Mouse (Mus musculus) macrophage (primary cell): ENCODE data around the gene Grhl3. TPM values are rescaled to one million over a fixed set of nuclear protein-coding genes. Genes with fewer than 3 reads are reported as not detected.

ENCODE experiments used
- H3K27ac ChIP-seq: fragments of 350-480 bp; formaldehyde crosslinking; 2 replicates; pipeline ENCODE4 v1.9.0; 2021
- H3K36me3 ChIP-seq: fragments of 350-480 bp; formaldehyde crosslinking; 2 replicates; pipeline ENCODE4 v1.9.0; 2021; ENCODE audit errors: inconsistent target
- H3K4me3 ChIP-seq: fragments of 350-480 bp; formaldehyde crosslinking; 2 replicates; pipeline ENCODE4 v1.9.0; 2021; ENCODE audit errors: inconsistent target
- H3K79me2 ChIP-seq: fragments of 350-480 bp; formaldehyde crosslinking; 2 replicates; pipeline ENCODE4 v1.9.0; 2021; ENCODE audit errors: inconsistent target
- WGBS: methylation state at CpG from one replicate; pipeline ENCODE4 v1.1.7; 2026; ENCODE audit warnings: inconsistent platforms; ENCODE audit not compliant: missing documents; 5-methylcytosine and 5-hydroxymethylcytosine counted together
- polyA plus RNA-seq: library from polyadenylated mRNA; stranded (reverse); fragments of 250-400 nt; gene quantifications from 3 replicates; pipeline ENCODE4 v1.2.4, GENCODE M21; 2018; ENCODE audit warnings: inconsistent platforms

The Grhl3 gene
- polyA plus RNA-seq, 1 experiment from 2014 or later = not detected

- WGBS = 7% methylated on average over 2 of the region's 2 CpGs
- Histone ChIP-seq H3K4me3 (no peak overlapping the region), H3K79me2 (no peaks in the 10 kb centered on the region), H3K36me3 (no peaks in the 10 kb centered on the region), H3K27ac (no peak overlapping the region)
Observed at GRCm38 (mm10) chr4:135563794-135564193, 9.6 kb downstream of the Grhl3 start.

- no peak overlapping the region for H3K4me3 ChIP-seq
- no peak overlapping the region for H3K27ac ChIP-seq
- 88% methylated on average over 6 of the region's 6 CpGs for WGBS
- no peaks in the 10 kb centered on the region for H3K79me2 ChIP-seq
- H3K36me3 ChIP-seq = no peaks in the 10 kb centered on the region
Observed at GRCm38 (mm10) chr4:135549323-135549722, 24.1 kb downstream of the Grhl3 start.

DNA sequence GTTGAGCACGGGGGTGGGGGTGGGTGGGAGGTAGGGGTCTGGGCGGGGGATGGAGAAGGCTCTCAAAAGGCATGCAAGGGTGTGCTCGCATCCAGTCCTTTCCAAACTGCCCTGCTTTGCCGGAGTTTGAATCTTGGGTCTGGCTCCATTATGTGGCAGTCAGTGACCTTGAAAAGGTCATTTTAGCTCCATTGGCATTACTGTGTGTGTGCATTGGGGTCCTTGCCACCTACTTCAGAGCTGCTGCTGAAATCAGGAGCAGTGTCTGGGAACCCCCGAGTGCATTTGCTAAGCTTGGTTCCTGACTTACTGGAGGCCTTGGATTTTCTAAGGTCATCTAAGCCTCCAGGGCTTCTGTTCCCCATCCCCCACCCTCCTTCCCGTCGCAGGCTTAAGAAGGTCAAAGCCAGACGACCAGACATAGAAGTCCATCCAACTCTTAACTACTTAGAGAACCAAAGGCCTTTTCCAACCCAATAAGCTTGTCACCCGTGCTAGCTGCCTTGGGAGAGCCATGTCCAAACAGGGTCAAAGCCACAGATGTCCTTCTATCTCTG is 24.8 kb downstream of the Grhl3 start:
- 86% methylated on average over 9 of the region's 9 CpGs for WGBS
- H3K27ac ChIP-seq = no peak overlapping the region
- H3K36me3 ChIP-seq = no peaks in the 10 kb centered on the region
- H3K79me2 ChIP-seq = no peaks in the 10 kb centered on the region
- H3K4me3 ChIP-seq = no peak overlapping the region

- no peaks in the 10 kb centered on the region for H3K79me2 ChIP-seq
- 78% methylated on average over 7 of the region's 7 CpGs for whole genome bisulfite sequencing
- no peaks in the 10 kb centered on the region for H3K36me3 ChIP-seq
- no peak overlapping the region for H3K27ac ChIP-seq
- no peak overlapping the region for H3K4me3 ChIP-seq
Observed at GRCm38 (mm10) chr4:135548108-135548507, 25.3 kb downstream of the Grhl3 start.

GRCm38 (mm10) chr4:135547551-135547950 is 25.9 kb downstream of the Grhl3 start:
- Histone ChIP-seq H3K79me2 (no peaks in the 10 kb centered on the region), H3K36me3 (no peaks in the 10 kb centered on the region), H3K27ac (no peak overlapping the region), H3K4me3 (no peak overlapping the region)
- WGBS = 43% methylated on average over 14 of the region's 14 CpGs

GRCm38 (mm10) chr4:135546793-135547192 is 26.6 kb downstream of the Grhl3 start:
- H3K4me3 ChIP-seq = no peak overlapping the region
- no peak overlapping the region for H3K27ac ChIP-seq
- H3K79me2 ChIP-seq = no peaks in the 10 kb centered on the region
- 90% methylated on average over 4 of the region's 4 CpGs for WGBS
- no peaks in the 10 kb centered on the region for H3K36me3 ChIP-seq

DNA sequence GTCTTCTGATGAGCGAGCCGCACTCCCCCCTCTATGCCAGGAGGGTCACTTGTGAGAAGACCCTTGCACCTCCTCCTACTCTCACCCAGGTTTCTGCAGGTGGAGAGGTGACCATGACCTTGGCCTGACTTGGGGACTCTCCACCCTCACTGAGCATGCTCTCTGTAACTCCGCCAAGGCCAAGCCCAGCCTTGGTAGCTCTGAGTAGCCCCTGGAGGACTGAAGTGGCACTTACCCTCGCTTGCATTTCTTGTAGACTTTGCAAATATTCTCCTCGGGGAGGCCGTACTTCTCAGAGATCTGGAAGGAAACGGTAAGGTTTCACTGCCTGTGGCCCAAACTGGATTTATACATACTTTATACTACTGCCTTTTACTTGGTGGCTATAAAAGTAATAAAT is 27.4 kb downstream of the Grhl3 start:
- 98% methylated on average over 7 of the region's 7 CpGs for WGBS
- Histone ChIP-seq H3K36me3 (no peaks in the 10 kb centered on the region), H3K27ac (peak overlapping the region; percentile 38; the same call in 1 of the 2 replicates), H3K4me3 (no peak overlapping the region), H3K79me2 (no peaks in the 10 kb centered on the region)

DNA sequence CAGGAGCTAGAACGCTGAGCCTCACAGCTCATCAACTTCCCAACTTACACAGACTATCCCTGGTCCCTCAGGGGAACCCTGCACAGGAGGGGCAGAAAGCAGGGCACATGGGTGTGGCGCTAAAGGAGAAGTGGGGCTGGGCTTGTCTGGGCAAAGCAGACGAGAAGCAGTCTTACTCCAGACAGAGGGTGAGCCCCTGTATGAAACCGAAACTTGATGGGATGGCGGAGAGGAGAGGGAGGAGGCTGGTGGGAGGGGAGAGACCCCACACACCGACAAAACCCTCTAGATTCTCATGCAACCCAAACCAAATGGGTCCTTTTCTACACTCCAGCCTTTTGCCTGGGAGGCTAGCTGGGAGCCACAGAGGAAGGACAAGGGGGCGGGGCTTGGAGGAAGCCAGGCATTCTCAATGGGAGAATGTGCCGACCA is 28.3 kb downstream of the Grhl3 start:
- Histone ChIP-seq H3K27ac (peak overlapping the region; percentile 38), H3K36me3 (no peaks in the 10 kb centered on the region), H3K79me2 (no peaks in the 10 kb centered on the region), H3K4me3 (peak overlapping the region; percentile 34)
- 3% methylated on average over 8 of the region's 8 CpGs for WGBS

DNA sequence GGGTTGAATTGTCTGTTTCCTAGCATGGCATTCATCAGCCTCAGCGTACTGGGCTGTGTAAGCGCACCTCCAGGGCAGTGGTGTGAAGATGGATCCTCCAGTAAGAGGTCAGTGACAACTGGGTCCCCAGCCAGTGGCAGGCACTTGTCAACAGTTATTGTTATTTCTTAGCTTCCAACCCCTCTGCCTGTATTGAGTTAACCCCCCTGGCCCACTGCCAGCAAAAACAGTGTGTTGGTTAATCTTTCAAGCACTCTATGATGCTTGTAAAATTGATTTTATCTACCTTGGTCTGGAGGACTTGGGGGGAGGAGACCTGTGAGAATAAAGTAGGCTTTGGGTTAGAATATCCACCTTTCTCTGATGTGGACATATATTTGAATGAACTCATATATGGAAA is 29.1 kb downstream of the Grhl3 start:
- H3K36me3 ChIP-seq = no peaks in the 10 kb centered on the region
- no peak overlapping the region for H3K4me3 ChIP-seq
- WGBS = 100% methylated on average over 2 of the region's 2 CpGs
- no peaks in the 10 kb centered on the region for H3K79me2 ChIP-seq
- no peak overlapping the region for H3K27ac ChIP-seq

DNA sequence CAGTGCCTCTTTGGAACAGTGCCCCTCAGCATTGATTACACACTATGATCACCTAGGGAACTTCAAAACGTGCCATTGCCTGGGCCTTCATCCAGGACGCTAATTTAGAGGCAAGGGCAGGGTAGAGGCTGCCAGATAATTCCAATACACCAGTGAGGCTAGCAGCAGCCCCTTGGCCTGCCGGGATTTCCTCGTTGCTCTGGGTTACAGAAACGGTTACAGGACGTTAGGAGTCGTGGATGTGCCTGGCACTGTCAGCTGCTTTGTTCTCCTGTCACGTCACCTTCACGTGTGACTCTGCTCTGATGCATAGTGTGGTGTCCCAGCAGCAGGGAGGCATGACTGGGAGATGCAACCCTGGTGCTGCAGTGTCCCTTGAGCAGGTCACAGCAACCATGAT is 33.4 kb downstream of the Grhl3 start:
- H3K36me3 ChIP-seq = no peaks in the 10 kb centered on the region
- WGBS = 90% methylated on average over 9 of the region's 9 CpGs
- H3K79me2 ChIP-seq = no peaks in the 10 kb centered on the region

GRCm38 (mm10) chr4:135539056-135539455 is 34.4 kb downstream of the Grhl3 start:
- Histone ChIP-seq H3K4me3 (no peak overlapping the region), H3K27ac (no peak overlapping the region), H3K36me3 (no peaks in the 10 kb centered on the region), H3K79me2 (no peaks in the 10 kb centered on the region)
- 94% methylated on average over 12 of the region's 12 CpGs for WGBS

More for the DNA sequence above, 33.4 kb downstream of the Grhl3 start:
- H3K4me3 ChIP-seq = no peak overlapping the region
- no peak overlapping the region for H3K27ac ChIP-seq

GRCm38 (mm10) chr4:135535021-135535420 is 38.4 kb downstream of the Grhl3 start:
- H3K27ac ChIP-seq = no peak overlapping the region
- no peaks in the 10 kb centered on the region for H3K79me2 ChIP-seq
- 93% methylated on average over 3 of the region's 3 CpGs for WGBS
- H3K4me3 ChIP-seq = no peak overlapping the region
- no peaks in the 10 kb centered on the region for H3K36me3 ChIP-seq

GRCm38 (mm10) chr4:135533001-135533400 is 40.4 kb downstream of the Grhl3 start:
- 78% methylated on average over 6 of the region's 6 CpGs for WGBS

GRCm38 (mm10) chr4:135531771-135532613 is 41.4 kb downstream of the Grhl3 start:
- no peaks in the 10 kb centered on the region for H3K36me3 ChIP-seq
- H3K27ac ChIP-seq = no peak overlapping the region
- H3K4me3 ChIP-seq = no peak overlapping the region
- H3K79me2 ChIP-seq = no peaks in the 10 kb centered on the region
- 77% methylated on average over 9 of the region's 9 CpGs for WGBS

More at GRCm38 (mm10) chr4:135533001-135533400, 40.4 kb downstream of the Grhl3 start:
- no peaks in the 10 kb centered on the region for H3K79me2 ChIP-seq
- H3K27ac ChIP-seq = no peak overlapping the region
- H3K36me3 ChIP-seq = no peaks in the 10 kb centered on the region
- no peak overlapping the region for H3K4me3 ChIP-seq

DNA sequence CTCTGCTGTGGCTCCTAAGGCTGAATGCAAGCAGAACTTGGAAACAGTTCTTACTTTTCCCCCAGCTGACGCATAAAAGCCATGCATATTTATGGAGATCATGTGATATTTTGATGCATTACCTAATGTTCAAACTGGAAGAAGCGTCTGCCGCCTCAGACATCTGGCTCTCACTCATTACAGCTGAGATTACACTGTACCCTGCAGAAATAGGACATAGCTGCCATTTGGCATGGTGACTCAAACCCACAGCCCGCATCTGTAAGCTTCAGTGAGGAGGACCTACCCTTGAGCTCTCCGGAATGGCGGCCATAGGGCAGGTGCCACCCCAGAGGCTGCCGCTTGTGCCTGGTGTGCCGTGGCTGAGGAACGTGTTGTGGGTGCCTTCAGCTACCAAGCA is 42.2 kb downstream of the Grhl3 start:
- H3K36me3 ChIP-seq = no peaks in the 10 kb centered on the region
- WGBS = 98% methylated on average over 9 of the region's 9 CpGs
- no peak overlapping the region for H3K4me3 ChIP-seq
- no peak overlapping the region for H3K27ac ChIP-seq
- H3K79me2 ChIP-seq = no peaks in the 10 kb centered on the region
